Mouse (Mus musculus): ENCODE measurements around the gene Dnm3.
A peak's percentile ranks its signal among the peaks of the same experiment; 100 is the strongest.

Dnm3 gene

DNA sequence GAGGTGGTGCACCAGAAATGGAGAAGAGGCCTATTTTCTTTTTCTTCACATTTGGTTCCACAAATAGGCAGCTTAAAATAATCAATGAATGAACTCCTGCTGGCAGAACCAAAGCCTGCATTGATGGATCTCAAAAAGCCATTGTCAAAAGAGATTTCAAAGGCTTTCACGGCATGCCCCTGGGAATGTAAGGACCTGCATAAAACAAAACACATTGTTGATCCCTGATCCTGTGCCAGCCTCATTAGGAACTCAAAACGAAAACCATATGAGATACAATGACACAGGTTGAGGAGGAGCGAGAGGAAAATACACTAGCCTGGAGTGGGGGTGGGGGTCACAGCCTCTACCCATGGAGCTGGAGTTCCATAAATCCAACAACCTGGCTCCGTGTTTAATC lies 153.4 kb downstream of the Dnm3 start:
- DNase-seq (ENCODE audit: low spot score in 2 of 2): no peak

DNA sequence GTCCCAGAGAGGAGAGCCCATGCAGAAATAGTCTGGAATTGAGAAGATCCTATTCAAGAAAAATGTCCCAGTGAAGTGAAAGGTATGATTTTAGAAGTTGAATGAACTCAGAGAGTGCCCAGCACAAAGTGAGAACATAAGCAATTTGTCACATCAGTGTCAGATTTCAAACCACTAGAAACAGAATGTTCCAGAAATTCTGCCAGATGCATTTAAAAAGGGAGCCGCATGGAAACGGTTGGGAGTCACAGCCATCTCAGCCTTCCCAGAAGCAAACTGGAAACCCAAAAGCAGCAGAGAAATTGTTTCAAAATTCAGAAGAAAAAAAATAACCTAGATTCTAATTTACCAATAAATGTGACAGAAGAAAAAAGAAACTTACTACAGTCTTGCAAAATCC lies 154.7 kb downstream of the Dnm3 start:
- DNase-seq (ENCODE audit: low spot score in 2 of 2): no peak

GRCm38 (mm10) chr1:162313451-162314276 lies 164.2 kb downstream of the Dnm3 start:
- DNase-seq (ENCODE audit: low spot score in 2 of 2): peak in 1 of 2 experiments; percentile 18

DNA sequence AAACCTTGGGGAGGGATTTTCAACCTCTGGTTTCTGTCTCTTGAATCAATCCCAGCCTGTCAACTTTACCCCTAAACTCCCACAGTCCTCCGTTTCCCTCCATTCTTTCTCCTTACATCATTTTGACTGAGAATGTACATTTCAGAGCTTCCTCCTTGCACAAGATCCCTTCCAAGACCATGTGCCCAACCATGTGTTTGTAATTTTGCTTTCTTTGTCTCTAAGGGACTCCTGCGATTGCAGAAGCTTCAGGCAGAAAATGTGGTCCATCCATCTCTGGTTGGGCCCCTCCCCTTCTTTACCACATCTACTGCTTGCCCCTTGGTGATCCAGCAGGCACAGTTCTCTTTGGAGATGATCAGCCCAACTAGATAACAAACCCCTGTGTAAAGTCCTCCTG lies 165.2 kb downstream of the Dnm3 start:
- no peak for DNase-seq (ENCODE audit: low spot score in 2 of 2)

- DNase-seq (ENCODE audit: low spot score in 2 of 2): no peak
These were observed 165.7 kb downstream of the Dnm3 start for GRCm38 (mm10) chr1:162312152-162312551.

DNA sequence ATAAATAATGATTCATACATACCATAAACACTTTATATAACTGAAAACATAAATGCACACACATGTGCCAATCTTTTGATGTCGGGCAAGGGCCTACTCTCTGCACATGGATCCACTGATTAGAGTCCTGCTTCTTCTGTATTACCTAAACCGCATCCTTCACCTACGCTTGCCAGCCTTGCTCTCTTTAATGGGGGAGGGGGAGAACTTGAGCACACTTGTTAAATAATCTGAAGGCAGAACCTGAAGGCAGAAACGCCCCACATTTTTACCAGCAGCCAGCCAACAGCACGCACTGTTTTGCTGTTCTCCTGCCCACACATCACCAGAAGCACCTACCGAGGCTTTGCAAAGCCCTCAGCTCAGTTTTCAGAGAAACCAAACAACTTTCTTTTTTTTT lies 172.6 kb downstream of the Dnm3 start:
- DNase-seq (ENCODE audit: low spot score in 2 of 2): no peak

GRCm38 (mm10) chr1:162302480-162302879 lies 175.4 kb downstream of the Dnm3 start:
- no peak for DNase-seq (ENCODE audit: low spot score in 2 of 2)

DNA sequence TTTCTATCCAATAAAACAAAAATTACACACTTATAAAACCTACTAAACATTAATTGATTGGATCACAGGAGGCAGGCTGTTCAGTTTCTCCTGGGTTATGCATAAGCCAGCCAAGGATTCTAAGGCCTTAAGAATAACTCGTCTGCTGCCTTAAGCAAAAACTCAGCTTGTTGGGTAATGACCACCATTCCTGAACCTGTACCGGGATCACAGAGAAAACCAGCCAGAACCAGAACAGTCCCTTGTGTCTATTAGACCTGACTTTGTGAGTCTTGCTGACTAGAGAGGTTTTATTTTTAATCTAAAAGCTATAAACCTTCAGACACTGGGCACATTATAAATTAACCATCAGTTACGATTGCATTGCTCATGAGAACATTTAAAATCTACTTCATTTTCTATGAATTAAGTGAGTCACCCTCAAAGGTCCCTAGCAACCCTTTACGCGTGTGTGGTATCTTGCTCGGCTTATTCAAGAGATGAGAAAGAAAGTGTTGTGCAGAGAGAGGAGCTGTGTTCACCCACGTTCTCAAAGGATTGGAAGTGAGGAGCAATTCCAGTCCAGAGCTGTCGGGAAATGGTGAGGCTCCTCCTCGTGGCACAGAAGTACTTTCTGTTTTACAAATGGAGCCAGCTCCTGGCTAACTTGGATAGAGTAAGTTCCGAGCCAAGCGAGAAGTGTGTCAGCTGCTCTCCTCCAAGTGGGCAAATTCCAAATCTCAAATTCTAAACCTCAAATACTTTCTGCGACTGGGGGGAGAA lies 178.1 kb downstream of the Dnm3 start:
- no peak for DNase-seq (ENCODE audit: low spot score in 2 of 2)

DNA sequence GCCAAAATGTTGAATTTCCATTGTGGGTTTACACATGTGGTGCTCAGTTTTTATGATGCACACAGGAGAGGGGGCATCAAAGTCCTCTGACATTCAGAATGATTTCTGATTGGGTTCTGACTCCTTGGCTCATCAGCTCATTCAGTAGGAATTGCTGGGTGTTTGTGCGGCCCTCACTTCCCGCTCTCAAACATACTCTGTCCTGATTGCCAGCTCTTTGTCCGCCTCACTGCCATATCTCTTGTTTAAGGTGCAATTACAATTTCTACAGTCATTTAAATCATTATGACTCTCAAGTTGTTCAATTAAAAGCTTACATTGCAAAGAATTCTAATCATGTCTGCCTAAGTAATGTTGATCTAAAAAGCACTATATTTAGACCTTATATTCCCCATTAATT lies 179.3 kb downstream of the Dnm3 start:
- no peak for DNase-seq (ENCODE audit: low spot score in 2 of 2)

GRCm38 (mm10) chr1:162295443-162295842 lies 182.4 kb downstream of the Dnm3 start:
- no peak for DNase-seq (ENCODE audit: low spot score in 2 of 2)

- no peak for DNase-seq (ENCODE audit: low spot score in 2 of 2)
These were observed 183.3 kb downstream of the Dnm3 start for GRCm38 (mm10) chr1:162294572-162294910.

DNA sequence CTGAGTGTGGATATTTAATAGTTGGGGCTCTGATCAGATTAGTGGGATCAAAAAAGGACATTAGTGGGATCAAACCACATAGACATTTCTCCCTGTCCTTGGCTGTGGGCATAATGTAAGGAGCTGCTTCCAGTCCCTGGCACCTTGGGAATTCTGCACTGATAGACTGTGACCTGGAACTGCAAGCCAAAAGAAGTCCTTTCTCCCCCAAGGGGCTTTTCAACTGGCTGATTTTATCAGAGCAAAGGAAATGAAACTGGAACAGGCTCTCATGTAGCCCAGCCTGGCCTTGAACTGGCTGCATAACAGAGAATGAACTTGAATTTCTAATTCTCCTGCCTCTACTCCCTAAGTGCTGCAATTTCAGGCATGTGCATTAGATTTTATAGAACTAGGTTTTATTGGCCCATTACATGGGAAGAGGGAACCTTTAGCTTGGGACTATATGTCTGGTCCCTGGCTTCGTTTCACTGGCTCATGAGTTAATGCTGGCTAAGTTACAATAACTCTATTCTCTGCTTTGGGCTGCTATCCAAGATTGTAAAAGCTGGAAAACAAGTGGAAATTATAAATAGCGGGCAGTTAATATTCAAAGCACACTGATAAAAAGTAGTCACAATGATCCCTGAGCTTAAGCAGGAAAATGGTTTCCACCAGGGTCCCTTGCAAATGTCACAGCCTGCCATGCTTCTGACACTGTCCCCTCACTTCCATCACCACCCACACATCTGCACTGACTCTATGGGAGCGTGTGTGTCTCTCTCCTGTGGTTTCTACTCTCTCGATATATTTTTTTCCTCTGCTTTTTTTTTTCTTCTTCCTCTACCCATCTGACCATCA lies 183.9 kb downstream of the Dnm3 start:
- no peak for DNase-seq (ENCODE audit: low spot score in 2 of 2)

DNA sequence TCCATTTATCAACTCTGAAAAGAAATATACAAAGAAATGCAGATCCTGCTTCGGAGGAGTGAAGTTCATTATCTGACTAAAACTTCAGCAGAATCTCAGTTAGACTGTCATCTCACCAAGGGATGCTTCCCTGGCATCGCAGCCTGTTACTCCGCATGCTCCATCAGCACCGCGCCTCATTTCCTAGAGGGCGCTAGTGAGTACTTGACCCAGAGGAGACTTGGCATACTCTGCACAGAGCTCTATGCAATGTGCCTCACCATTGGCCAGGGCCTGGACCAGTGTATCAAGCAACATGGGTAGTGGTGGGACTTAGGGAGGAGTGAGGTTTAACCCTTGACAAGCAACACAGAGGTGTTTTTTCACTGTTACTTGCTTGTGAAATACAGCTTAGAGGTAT lies 190.9 kb downstream of the Dnm3 start:
- peak in 1 of 2 experiments; percentile 29 for DNase-seq (ENCODE audit: low spot score in 2 of 2)

GRCm38 (mm10) chr1:162281981-162282381 lies 195.9 kb downstream of the Dnm3 start:
- peak in 1 of 2 experiments; percentile 13 for DNase-seq (ENCODE audit: low spot score in 2 of 2)

GRCm38 (mm10) chr1:162280052-162280451 lies 197.8 kb downstream of the Dnm3 start:
- no peak for DNase-seq (ENCODE audit: low spot score in 2 of 2)

DNA sequence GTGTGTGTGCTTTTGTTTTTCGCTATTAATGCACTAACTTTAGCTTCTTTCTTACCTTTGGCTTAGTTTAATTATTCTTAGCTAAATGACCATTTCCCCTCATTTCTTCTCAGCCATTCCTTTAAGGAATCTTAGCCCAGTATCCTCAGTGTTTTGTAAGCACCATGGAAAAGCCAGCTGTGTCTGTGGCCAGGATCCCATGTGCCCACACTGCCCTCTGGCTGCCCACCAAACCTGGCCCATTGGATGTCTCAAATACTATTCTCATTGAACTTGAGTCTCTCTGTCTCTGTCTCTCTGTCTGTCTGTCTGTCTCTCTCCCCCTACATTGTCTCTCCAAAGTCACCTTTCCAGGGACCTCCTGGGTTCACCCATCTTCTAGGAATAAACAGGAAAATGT lies 201.8 kb downstream of the Dnm3 start:
- peak in 1 of 2 experiments; percentile 19 for DNase-seq (ENCODE audit: low spot score in 2 of 2)

GRCm38 (mm10) chr1:162274674-162275248 lies 203.1 kb downstream of the Dnm3 start:
- DNase-seq (ENCODE audit: low spot score in 2 of 2): no peak

GRCm38 (mm10) chr1:162256912-162257607 lies 220.8 kb downstream of the Dnm3 start:
- DNase-seq (ENCODE audit: low spot score in 2 of 2): no peak

DNA sequence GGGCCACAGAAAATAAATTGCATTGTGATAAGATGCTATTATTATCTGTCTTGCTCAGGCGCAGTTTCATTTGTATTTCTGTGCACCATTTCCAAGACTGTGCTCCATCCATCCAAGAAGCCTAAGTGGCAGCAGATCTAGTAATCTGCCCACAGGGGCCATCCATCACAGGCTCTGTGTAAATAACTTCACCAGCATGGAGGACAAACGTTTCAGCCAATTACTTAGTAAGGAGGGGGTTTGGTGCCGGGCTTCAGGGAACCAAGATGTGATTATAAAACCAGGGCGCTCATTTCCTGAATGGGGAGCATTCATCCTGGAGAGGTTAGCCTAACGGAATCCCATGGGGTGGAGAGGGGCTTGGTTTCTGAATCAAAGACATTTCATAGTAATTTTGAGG lies 222.9 kb downstream of the Dnm3 start:
- no peak for DNase-seq (ENCODE audit: low spot score in 2 of 2)

DNA sequence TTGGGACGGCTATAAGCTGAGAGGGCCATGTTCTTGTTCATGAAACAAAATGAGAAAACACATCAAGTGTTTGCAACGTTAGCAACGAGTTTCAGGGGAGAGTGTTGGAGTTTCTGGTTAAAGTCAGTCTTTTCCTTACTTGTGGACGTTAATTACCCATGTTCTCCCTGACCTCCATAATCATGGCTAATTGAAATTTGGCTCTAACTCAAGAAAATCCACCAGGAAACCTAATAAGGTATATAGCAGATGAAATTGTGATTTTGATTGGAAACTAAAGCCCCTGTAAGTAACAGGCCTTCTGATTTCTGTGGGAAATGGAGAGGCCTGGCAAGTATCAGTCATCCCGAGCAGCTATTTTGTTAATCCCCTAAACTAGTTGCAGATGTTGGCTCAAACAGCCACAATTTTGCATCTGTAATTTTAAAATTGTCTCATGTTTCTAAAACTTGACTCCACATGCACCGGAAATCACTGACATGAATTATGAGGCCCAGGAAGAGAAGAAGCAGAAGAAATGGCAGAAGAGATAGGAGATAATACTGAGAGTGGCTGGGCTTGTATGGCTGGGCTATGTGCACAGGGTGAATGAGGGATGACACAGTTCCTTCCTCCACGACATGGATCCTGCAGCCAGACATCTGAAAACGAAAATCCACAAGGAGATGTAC lies 223.7 kb downstream of the Dnm3 start:
- DNase-seq (ENCODE audit: low spot score in 2 of 2): no peak

DNA sequence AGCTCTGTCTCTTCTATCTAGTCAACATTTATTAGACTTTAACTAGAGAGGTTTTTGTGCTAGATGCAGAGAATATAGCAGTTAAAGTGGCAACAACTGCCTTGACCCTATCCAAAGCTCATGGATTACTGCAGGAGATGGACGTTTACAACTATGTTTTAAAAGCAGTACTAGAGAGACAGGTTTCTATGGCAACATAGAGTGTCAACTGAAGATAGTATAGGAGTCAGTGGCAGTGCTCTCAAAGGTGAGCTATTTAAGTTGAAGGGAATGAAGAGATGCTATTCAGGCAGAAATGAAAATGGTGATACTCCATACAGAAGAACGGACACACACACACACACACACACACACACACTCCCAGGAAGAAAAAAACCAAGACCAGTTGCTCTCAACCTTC lies 225.0 kb downstream of the Dnm3 start:
- no peak for DNase-seq (ENCODE audit: low spot score in 2 of 2)

Measured in spleen, postnatal 10 days (tissue).